Mouse (Mus musculus): ENCODE data around the gene Obox2. TPM values are rescaled to one million over a fixed set of nuclear protein-coding genes. Genes with fewer than 3 reads are reported as not detected.

The Obox2 gene
- polyA plus RNA-seq (2017; shearing (Covaris generic)) = not detected

DNA sequence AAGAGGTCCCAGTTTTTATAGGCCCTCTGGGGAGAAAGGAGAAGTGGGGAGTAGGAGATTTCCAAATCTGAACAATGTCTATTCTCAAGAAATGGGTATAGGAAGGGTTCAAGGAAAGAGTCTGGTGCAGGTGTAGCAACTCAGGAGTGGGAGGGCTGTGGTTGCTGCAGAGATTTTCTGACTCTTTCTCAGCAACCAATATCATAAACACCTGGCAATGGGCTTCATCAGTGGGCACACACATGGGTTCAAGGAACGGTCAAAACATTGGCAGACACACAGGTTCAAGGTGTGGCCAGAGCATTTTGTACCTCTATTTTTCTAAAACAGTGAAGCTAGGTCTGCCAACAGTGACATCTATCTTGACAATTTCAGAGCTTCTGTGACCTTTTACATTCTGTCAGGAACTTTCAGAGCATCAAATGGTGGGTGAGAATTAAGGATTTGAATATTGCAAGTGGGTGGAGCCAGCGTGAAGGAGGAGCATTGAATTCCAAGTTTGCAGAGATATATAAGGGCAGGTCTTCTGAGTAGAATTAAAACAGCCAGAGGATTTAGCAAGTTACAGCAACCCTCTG lies at the start of gene Obox2, which contains the start of gene Obox1:
TSS of gene Obox2 (plus strand) at position 301 of the 578 bp plus-strand sequence.
TSS of gene Obox1 (plus strand) at position 528 of the 578 bp plus-strand sequence.

Other genes starting within 250 kb of the Obox2 start
- not detected for gene Obox1, start 227 bp downstream of the Obox2 start, polyA plus RNA-seq (2017; shearing (Covaris generic))

All from naive thymus-derived CD4-positive, alpha-beta T cell, adult 5 months (primary cell).